Mouse (Mus musculus) kidney, adult 2 months (tissue): Measurements from ENCODE around the gene Piwil4. TPM values are rescaled to one million over a fixed set of nuclear protein-coding genes. Genes with fewer than 3 reads are reported as not detected.
"Not testable (repeated sequence)": the region's sequence is repeated elsewhere in the genome, so short reads cannot be mapped to it uniquely, and the experiment has no call there.

Experiments
- DNase-seq: peaks from one replicate; pipeline ENCODE4 v3.0.0; 2021
- H3K27ac ChIP-seq: fragments of 200-500 bp; 2 replicates; pipeline ENCODE4 v1.5.1; 2012; ENCODE audit warnings: low read depth, low read length, control low read depth, inconsistent platforms; ENCODE audit not compliant: insufficient read depth
- H3K27me3 ChIP-seq: fragments of 200-500 bp; replicated peaks from 2 replicates; pipeline ENCODE4 v1.6.1; 2012; ENCODE audit warnings: mild to moderate bottlenecking, moderate library complexity, low read length, inconsistent platforms; ENCODE audit not compliant: control insufficient read depth, insufficient read depth
- H3K36me3 ChIP-seq: fragments of 200-500 bp; 2 replicates; pipeline ENCODE4 v1.6.1; 2012; ENCODE audit warnings: mild to moderate bottlenecking, moderate library complexity, low read length, inconsistent platforms; ENCODE audit not compliant: control insufficient read depth, insufficient read depth
- H3K4me1 ChIP-seq: fragments of 200-500 bp; 2 replicates; pipeline ENCODE4 v1.6.1; 2011; ENCODE audit warnings: low read length; ENCODE audit not compliant: control insufficient read depth, insufficient read depth
- H3K4me3 ChIP-seq: fragments of 200-500 bp; 2 replicates; pipeline ENCODE4 v1.5.1; 2011; ENCODE audit warnings: mild to moderate bottlenecking, low read depth, low read length, control low read depth; ENCODE audit not compliant: insufficient read depth
- CTCF ChIP-seq: fragments of 200-500 bp; conservative IDR thresholded peaks from 2 replicates; pipeline ENCODE4 v1.5.1; 2011; ENCODE audit warnings: low read depth, mild to moderate bottlenecking, control low read depth, low read length, moderate library complexity, mixed read lengths; ENCODE audit not compliant: insufficient read depth, insufficient read length
- POLR2A ChIP-seq: fragments of 200-500 bp; IDR thresholded peaks from one replicate; pipeline ENCODE4 v1.6.1; 2011; ENCODE audit warnings: low read depth, low read length, control low read depth
- WGBS: fragments of 180-500 bp; shearing (Covaris S2); methylation state at CpG from one replicate; pipeline ENCODE4 v1.1.7; 2018; 5-methylcytosine and 5-hydroxymethylcytosine counted together
- polyA plus RNA-seq: library from polyadenylated mRNA; depleted of rRNA; stranded (reverse); fragments of >200 nt; gene quantifications from 2 replicates; pipeline ENCODE4 v1.2.3, GENCODE M21; 2012

Gene Piwil4
- polyA plus RNA-seq, 1 experiment = 0.38 TPM

GRCm38 (mm10) chr9:14684363-14684762, 56.2 kb downstream of the Piwil4 start:
- no peaks in the 10 kb centered on the region for H3K4me1 ChIP-seq
- no peak overlapping the region for H3K4me3 ChIP-seq
- TF ChIP-seq POLR2A (no peak), CTCF (no peak)
- no peak overlapping the region for H3K27ac ChIP-seq
- no peaks in the 10 kb centered on the region for H3K27me3 ChIP-seq
- H3K36me3 ChIP-seq = no peaks in the 10 kb centered on the region
- DNase-seq = no peak
- 66% methylated on average over 4 of the region's 4 CpGs for WGBS

GRCm38 (mm10) chr9:14682741-14683140, 57.8 kb downstream of the Piwil4 start:
- no peaks in the 10 kb centered on the region for H3K27me3 ChIP-seq
- DNase-seq = no peak
- no peak overlapping the region for H3K4me3 ChIP-seq
- TF ChIP-seq CTCF (no peak), POLR2A (no peak)
- no peaks in the 10 kb centered on the region for H3K4me1 ChIP-seq
- H3K27ac ChIP-seq = no peak overlapping the region
- H3K36me3 ChIP-seq = no peaks in the 10 kb centered on the region

DNA sequence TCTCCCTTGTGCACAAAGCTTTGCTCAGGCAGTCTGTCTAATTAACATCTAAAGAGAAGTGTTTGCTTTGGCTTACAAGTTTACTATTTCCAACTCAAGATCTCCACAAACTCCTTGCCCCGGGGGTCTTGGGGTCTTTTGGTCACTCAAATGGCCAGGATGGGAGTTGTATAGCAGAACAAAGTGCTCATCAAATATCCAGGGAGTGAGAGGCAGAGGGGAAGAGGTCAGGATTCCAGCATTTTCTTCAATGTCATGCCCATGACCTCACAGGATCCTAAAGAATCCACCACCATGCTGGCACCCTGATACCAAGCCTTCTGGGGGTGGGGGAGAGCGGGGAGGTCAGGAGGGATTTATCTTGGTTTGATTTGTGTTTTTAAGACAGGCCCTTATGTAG, 59.9 kb downstream of the Piwil4 start:
- Histone ChIP-seq H3K27ac (no peak overlapping the region), H3K4me1 (no peaks in the 10 kb centered on the region), H3K4me3 (no peak overlapping the region), H3K36me3 (no peaks in the 10 kb centered on the region), H3K27me3 (no peaks in the 10 kb centered on the region)
- DNase-seq = no peak
- TF ChIP-seq CTCF = no peak
- no peak for TF ChIP-seq POLR2A
- WGBS = 43% methylated on average over 2 of the region's 2 CpGs

DNA sequence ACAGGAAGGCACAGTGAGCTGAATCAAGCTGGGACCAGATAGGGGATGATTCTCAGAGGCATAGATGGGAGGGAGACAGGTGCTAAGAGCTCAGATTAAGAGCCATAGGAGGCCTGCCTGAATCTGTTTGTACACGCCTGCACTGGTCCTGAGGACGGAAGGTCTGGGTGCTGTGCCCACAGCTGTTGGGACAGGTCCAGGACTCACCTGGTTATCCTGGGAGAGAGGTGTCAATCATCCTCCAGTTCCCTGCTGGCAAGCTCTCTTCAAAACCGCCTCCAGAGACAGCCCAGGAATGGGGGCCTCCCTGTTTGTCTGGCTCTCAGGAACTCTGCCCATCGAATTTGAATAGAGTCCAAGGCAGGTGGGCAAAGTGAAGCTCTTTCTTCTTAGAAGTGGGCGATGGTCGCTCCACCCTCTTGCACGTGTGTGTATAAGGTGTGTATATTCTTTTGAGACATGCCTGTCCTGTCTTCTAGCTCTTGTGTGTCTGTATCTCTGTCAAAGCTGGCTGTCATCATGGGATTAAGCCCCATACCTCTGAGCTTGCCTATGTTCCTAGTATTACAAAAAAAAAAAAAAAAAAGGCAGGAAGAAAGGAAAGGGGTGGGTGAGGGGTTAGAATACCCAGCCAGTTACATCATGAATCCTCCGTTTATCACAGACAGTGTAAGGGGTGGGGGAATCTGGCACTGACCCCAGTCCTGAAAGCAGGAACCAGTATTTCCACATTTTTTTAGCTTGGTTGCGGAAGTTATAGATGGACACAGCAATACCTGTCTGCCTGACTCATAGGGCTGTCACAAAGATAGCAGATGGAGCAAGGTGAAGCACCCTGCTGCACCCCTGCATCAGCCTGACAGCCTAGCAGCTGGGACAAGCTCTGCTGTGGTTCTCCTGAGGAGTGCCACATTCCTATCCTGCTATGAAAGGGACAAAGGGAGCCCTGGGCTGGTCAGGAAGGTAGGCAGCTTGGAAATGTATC, 64.5 kb downstream of the Piwil4 start:
- Histone ChIP-seq H3K27me3 (no peaks in the 10 kb centered on the region), H3K36me3 (no peaks in the 10 kb centered on the region), H3K4me1 (no peaks in the 10 kb centered on the region), H3K4me3 (no peak overlapping the region), H3K27ac (no peak overlapping the region)
- WGBS = 63% methylated on average over 9 of the region's 9 CpGs
- TF ChIP-seq CTCF = no peak
- TF ChIP-seq POLR2A = no peak
- peak; percentile 11 for DNase-seq

DNA sequence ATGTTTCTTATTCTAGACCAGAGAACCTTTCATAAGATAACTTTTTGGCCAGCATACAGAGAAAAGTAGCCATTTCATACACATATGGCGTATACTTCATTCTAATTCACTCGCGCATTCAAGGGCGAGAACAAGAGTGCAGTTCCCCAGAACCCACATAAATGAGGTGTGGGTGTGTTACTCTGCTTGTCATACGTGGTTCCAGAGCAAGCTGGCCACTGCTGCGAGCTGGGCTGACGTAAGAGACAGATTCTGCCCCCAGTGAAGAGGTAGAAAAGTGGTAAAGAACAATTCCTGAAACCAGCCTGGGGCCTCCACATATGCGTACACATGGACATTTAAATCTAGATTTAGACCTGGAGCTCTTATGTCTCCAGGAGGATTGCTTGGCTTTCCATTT, 66.0 kb downstream of the Piwil4 start:
- DNase-seq = no peak
- Histone ChIP-seq H3K27ac (no peak overlapping the region), H3K27me3 (no peaks in the 10 kb centered on the region), H3K36me3 (no peaks in the 10 kb centered on the region), H3K4me3 (no peak overlapping the region), H3K4me1 (no peaks in the 10 kb centered on the region)
- TF ChIP-seq POLR2A (no peak), CTCF (no peak)
- WGBS = 96% methylated on average over 8 of the region's 8 CpGs

- WGBS = 97% methylated on average over 4 of the region's 4 CpGs
- H3K4me3 ChIP-seq = no peak overlapping the region
- no peaks in the 10 kb centered on the region for H3K36me3 ChIP-seq
- DNase-seq = no peak
- TF ChIP-seq CTCF (no peak), POLR2A (no peak)
- no peak overlapping the region for H3K27ac ChIP-seq
- no peaks in the 10 kb centered on the region for H3K4me1 ChIP-seq
- H3K27me3 ChIP-seq = no peaks in the 10 kb centered on the region
These were observed 67.4 kb downstream of the Piwil4 start for GRCm38 (mm10) chr9:14673109-14673508.

- WGBS = 67% methylated on average over 5 of the region's 5 CpGs
- H3K4me3 ChIP-seq = not testable (repeated sequence)
These were observed 68.6 kb downstream of the Piwil4 start for GRCm38 (mm10) chr9:14671965-14672364.

More at GRCm38 (mm10) chr9:14671965-14672364, 68.6 kb downstream of the Piwil4 start:
- not testable (repeated sequence) for H3K36me3 ChIP-seq, DNase-seq, H3K27ac ChIP-seq, H3K4me1 ChIP-seq, H3K27me3 ChIP-seq
